Mouse (Mus musculus) NIH3T3 (cell line): Measurements from ENCODE around the gene Slc12a6.
A peak's percentile ranks its signal among the peaks of the same experiment; 100 is the strongest.

ENCODE experiments used
- DNase-seq: peaks from one replicate; pipeline ENCODE4 v3.0.0-alpha.2; 2012; ENCODE audit warnings: low read depth

Gene Slc12a6

GRCm38 (mm10) chr2:112265448-112266241 is at the start of gene Slc12a6:
Slc12a6 (plus strand) TSS chr2:112265825.
- peak; percentile 94 for DNase-seq

GRCm38 (mm10) chr2:112215977-112216376 is 49.6 kb upstream of the Slc12a6 start:
- DNase-seq: peak; percentile 73

DNA sequence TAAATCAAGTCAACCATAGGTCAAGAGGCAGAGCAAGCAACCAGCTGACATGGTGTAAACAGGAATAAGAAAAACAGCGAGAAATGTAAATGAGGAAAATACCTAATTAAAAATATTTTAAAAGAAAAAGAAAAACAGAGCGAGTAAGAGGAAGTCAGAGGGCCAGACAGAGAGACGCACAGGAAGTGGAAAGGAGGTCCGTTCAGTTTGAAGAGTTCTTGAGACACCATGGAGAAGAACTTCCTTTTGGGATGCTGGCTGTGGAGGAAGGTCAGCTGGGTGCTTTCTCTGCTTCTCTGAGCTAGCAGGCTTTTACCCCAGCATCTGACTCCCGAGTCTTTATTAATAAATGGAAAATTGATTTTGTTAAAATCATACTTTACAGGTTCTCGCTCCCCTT is 48.0 kb upstream of the Slc12a6 start:
- DNase-seq: no peak

DNA sequence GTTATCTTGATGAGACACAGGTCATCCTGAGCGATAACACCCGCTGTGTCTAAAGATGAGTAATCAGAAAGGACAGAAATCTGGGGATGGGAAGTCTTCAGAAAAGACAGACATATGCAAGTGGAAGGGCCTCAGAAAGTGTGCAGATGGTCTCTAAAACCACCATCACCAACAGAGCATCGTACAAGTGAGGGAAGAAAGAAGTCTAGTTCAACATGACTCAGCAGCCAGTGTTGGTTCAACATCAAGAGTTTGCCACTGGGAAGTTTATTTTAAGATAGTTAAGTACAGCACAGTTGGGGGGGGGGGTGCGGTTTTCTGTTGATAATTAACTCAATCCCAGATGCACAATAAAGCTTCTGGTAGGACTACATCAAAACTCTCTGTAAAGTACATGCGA is 44.7 kb upstream of the Slc12a6 start:
- no peak for DNase-seq

- DNase-seq: no peak
These were observed 43.0 kb upstream of the Slc12a6 start for GRCm38 (mm10) chr2:112222607-112223006.

DNA sequence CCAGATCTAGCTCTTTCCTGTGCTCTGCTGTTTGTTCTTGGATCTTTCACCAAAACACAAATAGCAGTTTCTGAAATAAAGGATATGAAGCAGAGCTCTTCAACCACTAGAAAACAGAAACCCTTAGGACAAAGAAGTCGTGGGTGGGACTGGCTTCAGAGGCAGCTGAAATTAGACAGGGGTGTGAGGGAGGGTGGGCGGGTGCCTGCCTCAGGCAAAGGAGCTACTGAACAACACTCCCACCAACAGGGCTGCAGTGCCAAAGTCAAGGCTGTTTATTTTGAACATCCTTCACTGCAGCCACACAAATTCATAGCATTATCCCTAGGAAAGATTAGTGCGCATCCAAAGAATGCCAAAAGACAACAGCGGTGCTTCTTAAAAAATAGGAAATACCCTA is 41.3 kb upstream of the Slc12a6 start:
- DNase-seq: no peak

DNA sequence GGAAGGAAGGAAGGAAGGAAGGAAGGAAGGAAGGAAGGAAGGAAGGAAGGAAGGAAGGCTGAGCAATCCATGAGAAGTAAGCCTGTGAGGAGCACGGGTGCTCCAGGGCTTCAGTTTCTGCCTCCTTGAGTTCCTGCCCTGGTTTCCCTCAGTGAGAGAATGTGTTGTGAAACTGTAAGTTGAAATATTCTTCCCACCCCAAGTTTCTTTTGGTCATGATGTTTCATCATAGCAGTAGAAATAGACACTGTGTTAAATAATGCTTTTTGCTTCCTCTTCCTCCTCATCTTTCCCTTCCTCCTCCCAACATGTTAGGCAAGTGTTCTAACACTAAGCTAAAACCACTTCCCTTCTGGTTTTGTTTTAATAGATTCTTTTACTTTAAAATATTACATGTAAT is 33.0 kb upstream of the Slc12a6 start:
- DNase-seq: no peak

DNA sequence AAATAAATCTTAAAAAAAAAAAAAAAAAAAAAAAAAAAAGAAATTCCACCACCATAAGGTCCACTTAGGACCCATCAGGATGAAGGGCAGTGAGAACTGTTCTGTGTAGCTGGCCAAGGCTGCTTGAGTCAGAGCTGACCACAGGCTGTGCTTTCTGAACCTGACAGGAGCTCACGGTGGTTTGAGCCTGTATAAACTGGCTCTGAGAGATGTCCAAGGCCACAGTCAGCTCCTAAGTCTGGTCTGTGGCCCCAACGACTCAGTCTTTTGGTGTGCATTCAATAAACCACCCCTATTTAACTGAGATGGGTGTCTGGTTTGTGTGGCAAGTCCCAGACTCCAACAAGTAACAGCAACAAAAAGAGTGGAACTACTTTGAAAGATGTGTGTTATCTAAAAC is 29.0 kb upstream of the Slc12a6 start:
- DNase-seq: peak; percentile 32

DNA sequence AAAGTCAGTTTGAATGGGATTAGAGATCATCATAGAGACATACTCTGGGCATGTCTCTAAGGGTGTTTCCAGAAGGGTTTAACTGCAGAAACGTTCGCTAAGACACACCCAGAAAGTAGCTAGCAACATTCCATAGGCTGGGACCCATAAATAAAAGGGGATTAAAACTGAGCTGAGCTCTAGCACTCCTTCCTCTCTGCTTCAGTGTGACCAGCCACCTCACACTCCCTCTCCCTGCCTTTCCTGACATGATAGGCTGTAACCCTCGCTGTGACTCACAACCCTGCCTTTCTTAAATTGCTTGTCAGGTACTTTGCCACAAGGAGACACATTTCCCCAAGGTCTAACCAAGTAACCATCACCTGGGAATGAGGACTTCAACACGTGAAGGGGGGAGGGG is 27.6 kb upstream of the Slc12a6 start:
- no peak for DNase-seq

DNA sequence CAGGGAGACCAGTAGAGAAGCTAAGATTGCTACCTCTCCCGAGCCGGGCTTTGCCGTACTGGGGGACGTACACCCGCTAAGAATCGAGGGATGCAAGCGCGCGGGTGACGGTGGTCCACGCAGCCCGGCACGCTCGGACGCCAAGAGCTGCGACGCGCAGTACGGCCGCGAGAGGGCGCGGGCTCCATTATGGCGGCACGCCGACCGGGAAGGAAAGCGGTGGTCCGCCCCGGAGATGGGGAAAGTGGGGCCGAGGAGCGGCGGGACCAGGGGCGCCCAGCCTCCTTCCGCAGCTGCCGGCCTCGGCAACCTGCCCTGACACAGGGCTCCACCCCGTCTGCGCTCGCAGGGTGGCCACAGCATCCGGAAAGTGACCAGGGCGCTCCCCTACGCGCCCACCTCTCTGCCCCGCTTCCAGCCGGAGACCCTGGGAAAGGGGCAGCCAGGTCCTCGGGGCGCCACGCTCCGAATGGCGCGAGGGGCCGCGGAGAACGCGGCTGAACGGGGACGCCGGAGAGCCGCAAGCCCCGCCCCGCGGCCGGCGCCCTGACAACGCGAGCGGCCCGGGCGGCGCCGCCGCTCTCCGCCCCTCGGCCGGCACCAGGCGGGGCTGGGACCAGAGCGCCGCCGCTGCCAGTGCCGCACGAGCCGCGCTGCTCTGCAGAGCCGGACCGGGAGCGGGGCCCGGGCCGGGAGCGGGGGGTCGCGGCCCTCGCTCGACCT is 26.3 kb upstream of the Slc12a6 start, which contains the start of gene Lpcat4:
TSS of gene Lpcat4 (plus strand) at position 257 of the 723 bp plus-strand sequence.
- peak; percentile 92 for DNase-seq

DNA sequence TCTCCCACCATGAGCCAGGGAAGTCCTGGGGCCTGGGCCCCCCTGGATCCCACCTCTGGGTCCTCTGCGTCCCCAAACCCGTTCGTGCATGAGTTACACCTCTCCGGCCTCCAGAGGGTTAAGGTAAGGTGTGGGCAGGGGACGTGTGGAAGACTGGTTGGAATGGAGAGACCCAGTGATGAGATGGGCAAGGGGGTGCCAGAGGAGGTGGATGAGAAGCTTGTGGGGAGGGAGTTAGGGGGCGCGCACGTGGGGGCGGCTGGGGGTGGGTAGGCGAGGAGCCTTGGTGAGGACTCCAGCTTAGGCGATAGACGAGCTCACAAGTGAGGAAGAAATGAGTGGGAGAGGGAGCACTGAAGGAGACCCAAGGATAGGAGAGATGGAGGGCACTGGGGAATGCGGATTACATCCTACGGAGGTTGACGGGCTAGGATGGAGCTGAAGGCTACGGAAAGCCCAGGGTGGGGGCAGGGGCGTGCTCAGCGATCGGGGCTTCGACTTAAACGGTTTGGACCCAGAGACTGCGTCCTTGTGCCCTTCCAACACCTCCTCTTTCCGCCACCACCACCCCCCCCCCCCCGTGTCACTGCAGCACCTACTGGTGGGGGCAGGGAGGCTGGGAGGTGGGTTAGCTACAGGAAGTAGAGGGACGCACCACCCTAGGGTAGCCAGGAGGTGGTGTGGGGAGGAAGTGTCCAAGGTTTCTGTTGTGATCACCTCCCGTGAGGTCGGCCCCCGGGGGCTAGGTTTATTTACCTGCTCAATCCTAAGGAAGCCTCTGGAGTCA is 25.5 kb upstream of the Slc12a6 start:
- peak; percentile 43 for DNase-seq

DNA sequence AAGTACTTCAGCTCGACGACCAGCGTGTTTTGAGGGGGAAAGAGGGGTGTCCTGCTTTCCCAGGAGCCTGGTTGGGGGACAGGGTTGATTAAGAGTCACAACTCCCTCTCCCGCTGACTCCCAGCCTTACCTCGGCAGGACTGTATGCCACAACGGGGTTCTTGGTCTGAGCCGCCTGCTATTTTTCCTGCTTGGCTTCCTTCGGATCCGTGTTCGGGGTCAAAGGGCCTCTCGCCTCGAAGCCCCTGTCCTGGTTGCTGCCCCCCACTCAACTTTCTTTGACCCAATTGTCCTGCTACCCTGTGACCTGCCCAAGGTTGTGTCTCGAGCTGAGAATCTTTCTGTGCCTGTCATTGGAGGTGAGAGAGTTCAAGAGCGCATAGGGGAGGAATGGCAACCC is 23.8 kb upstream of the Slc12a6 start:
- DNase-seq: no peak

DNA sequence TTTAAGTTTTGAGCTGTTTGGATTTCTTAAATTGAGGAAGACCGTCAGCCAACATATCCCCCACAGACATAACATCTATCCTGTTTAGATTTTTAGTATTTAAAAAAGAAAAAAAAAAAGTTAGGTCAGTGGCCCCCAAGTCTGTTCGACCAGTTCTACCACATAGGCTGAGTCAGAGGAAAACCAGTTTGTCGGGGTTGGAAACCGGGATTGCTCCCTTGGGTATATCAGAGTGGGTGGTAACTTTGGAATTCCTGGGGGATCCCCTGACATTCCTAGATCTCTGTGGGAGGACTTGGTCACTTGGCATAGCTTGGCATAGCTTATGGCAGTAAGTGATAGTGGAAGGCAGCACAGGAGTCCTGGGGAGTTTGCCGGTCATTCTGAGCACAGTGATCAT is 20.3 kb upstream of the Slc12a6 start:
- peak; percentile 43 for DNase-seq

- no peak for DNase-seq
These were observed 19.4 kb upstream of the Slc12a6 start for GRCm38 (mm10) chr2:112246193-112246592.

DNA sequence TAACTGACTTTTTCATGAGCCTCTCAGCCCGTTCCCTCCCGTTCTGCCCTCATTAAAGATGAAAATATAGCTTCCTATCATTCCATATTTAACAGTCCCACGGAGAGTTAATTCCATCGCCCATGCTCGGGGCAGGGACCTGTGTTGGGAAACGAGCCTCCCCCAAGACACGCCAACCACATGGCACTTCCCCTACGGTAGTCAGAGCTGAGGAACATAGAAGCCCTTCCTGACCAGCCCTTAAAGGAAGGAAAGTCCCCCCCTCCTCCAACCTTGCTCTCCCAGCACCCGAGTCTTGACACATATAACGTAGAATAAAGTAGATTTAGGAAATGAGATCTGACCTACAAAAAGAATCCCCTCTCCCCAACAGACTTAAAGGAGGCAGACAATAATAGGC is 18.3 kb upstream of the Slc12a6 start:
- no peak for DNase-seq

- no peak for DNase-seq
These were observed 15.7 kb upstream of the Slc12a6 start for GRCm38 (mm10) chr2:112249780-112250453.

DNA sequence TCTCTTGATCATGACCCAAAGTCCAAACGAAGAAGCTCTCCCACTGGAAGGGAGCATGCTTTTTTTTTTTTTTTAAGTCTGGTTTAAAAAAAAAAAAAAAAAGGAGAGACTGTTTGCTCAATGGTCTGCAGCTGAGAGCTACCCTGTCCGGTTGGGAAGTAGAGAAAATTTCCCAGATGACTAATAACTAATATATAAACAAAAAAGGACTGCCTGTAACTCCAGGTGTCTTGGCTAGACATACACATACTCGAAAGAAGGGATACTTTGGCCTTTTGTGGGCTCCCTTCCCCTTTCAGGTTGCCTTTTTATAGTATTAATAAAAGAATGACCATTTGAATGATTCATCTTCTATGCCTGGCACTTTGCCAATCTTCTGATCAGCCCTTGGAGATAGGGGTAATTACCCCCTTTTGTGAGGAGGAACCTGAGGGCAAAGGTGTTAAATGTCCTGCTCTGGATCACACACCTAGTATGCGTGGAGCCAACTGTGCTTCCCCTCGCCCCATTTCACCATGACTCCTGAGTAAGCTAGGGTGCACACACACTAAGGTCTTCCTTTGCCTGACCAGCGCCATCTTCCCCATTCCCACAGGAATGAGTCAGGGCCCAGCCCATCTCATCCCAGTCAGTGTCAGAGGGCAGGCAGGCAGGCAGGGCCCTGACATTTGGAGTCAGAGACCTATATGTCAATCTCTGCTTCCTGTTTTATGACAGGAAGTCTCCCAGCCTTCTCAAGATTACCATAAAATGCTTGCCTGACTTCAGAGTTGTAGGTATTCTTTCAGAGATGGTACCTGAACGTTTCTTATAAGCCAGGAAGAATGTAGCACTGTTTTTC is 10.7 kb upstream of the Slc12a6 start:
- no peak for DNase-seq

DNA sequence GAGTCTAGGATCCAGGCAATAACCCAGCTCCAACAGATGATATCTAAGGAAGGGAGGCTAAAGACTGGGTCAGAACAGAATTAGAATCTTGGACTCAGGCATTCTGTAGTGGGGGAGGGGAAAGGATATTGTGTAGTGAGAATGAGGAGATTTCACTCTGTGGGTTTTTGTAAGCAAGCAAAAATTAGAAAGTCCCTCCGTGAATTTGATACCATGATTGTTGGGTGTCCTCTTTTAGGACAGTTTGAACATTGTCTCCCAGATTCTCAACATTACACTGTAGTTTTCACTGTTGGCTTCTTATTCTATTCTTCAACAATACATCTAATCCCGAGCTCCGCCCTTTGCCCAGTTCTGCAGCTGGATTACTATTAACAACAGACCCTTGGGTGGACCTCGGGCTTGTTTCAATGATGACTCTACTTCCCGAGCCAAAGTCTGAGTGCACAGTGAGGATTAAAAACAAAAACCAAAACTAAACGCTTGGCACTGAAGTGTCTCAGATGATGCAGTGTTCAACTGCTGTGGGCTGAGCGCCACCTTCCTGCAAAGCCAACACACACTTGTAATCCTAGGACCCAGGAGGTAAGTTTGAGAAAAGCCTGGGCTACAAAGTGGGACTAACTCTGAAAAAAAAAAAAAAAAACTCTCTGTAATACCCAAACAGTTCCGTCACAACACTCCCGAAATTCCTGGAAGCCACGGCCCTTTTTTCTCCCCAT is 6.2 kb upstream of the Slc12a6 start, which contains the start of gene Nutm1:
TSS of gene Nutm1 (minus strand) at position 51 of the 722 bp plus-strand sequence.
- DNase-seq: peak; percentile 70

GRCm38 (mm10) chr2:112261748-112262653 is 3.6 kb upstream of the Slc12a6 start, which contains the start of gene Nop10:
Nop10 (plus strand) TSS chr2:112261926.
- DNase-seq: peak; percentile 92
